Mouse (Mus musculus): ENCODE data around the gene Prpsap1.
"Not testable (repeated sequence)": the region's sequence is repeated elsewhere in the genome, so short reads cannot be mapped to it uniquely, and the experiment has no call there.

The Prpsap1 gene

DNA sequence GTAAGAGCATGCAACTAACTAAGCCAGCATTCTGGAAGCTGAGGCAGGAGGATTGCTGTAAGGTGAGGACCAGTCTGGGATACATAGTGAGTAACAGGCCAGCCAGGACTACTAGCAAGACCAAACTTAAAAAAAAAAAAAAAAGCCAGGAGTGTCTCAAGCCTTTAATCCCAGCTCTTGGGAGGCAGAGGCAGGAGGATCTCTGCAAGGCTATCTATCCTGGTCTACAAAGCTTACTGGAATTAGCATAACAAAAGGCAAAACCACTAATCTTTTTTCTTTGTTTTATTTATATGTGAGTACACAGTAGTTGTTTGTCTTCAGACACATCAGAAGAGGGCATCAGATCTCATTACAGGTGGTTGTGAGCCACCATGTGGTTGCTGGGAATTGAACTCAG lies 5.8 kb downstream of the Prpsap1 start:
- DNase-seq (ENCODE audit: low spot score), result no peak

DNA sequence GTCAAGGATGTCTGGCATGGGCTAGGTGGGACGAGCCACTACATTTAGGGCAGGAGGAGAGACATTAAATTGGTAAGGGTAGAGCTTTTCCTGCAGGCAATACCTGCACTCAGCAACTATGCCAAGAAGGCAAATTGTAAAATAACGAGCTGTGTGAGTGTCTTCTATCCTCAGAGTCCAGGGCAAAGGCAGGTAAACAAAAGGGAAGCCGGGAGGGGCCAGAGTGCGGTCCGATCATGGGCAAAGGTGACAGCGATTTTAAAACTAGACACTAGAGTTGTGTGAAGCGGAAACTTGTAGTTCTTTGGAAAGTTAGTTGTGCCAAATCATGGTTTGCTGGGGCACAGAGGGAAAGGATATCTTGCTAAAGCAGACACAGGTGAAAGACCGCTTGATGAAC lies 9.7 kb downstream of the Prpsap1 start:
- no peak for DNase-seq (ENCODE audit: low spot score)

DNA sequence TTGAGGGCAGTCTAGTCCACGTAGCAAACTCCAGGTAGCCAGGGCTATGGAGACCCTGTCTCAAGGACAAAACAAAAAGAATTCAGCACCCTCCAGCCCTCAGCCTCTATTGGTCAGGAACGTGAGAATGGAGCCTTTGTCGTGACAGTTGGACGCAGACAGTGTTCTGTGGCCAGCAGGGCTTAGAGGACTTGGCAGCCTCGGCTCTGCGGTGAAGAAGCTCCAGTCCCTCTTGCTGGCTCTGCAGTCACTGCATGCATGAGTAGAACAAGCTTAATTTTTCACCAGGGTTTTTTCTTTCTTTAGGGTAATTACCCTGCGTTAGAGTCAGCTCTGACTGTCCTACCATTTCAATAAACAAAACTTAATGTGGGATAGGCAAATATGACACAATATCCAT lies 12.2 kb downstream of the Prpsap1 start:
- peak; percentile 27 for DNase-seq (ENCODE audit: low spot score)

DNA sequence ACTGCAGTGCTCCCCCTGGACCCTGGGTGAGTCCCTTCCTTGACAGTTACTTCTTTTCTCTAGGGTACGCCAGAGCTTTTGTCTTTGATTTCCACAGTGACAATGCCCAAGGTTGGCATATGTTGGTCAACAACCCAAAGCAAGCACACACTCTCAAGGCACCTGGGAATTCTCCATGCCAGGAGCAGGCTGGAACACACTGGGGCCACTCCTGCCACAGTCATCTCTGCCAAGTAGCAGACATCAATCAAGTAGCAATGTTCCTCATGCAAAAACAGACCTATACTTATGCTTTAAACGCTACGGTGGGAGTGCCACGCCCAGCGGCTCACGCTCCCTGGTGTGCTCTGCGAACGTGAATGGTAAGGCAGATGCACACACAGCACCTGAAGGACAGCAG lies 13.0 kb downstream of the Prpsap1 start:
- DNase-seq (ENCODE audit: low spot score), result no peak

DNA sequence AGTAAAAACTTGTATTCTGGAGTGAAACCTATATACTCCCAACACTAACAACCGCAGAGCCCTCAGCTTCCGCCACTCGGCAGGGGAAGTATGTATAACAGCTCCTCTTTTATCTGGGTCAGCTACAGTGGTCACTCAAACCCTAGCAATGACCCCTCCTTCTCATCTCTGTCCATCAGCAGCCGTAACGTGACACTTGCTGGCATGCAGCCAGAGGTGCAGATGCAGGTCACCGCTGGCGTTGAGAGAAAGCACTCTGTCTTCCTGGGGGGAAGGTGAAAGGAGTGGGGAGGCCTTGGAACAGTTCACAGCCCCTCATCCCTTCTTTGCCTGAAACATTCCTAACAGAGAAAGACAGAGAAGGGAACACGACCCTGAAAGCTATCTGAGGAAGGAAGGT lies 14.2 kb downstream of the Prpsap1 start:
- DNase-seq (ENCODE audit: low spot score), result no peak

DNA sequence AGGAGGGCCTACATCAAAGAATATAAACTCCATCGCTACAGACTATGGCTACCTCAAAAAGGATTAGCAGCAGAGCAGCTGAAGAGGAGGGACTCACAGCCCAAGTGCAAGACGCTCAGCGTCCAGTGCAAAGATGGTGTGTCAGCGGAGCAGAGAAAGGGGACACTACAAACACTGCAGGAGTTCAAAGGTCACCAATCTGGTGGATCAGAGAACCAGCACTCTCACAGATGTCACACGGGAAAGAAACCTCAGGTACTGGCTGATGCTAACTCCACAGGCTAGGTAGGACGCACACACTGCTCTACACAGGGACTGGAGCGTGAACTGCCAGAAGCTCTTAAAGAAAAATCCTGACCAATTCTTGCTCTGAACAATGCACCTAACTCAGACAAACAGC lies 15.0 kb downstream of the Prpsap1 start:
- no peak for DNase-seq (ENCODE audit: low spot score)

DNA sequence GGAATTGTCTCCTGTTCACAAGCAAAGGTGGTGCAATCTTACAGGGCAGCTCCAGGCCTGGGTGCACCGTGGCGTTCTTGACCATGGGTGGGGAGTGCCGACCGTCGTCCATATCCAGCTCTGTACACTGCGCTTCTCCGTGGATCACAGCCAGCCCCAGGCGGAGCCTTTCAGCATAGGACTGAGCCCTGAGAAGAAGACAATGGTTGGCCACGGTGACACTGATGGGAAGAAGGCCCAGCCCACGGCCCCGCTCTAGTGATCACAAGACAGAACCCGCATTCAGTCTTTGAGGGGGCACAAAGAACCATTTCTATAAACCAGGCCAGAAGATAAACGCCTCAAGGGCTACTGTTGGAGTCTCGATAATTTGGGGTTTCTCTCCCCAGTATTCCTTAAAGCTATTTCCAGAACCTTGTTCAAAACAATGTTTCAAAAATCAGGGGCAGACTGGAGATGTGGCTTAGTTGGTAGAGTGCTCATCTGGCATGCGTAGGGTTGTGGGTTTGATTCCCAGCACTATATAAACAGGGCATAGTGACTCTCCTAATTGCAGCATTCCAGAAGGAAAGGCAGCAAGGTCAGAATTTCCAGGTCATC lies 16.7 kb downstream of the Prpsap1 start:
- peak; percentile 22 for DNase-seq (ENCODE audit: low spot score)

DNA sequence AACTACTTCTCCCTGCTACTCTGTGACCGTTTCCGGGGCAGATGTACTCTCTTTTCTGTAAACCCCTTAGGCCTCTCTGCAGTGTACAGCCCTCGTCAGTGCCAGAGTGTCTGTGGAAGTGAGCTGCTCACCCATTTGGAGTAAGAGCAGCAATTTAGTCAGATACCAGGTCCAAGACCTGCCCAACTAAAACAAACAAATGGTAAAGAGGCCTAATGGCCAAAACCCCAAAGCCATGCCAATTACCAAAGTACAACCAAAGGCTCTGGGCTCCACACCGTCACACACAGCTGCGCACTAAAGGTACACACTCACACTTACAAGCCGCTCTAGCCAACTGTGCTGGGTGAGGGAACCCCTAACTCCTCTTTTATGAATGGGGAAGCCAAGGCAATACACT lies 17.3 kb downstream of the Prpsap1 start:
- no peak for DNase-seq (ENCODE audit: low spot score)

DNA sequence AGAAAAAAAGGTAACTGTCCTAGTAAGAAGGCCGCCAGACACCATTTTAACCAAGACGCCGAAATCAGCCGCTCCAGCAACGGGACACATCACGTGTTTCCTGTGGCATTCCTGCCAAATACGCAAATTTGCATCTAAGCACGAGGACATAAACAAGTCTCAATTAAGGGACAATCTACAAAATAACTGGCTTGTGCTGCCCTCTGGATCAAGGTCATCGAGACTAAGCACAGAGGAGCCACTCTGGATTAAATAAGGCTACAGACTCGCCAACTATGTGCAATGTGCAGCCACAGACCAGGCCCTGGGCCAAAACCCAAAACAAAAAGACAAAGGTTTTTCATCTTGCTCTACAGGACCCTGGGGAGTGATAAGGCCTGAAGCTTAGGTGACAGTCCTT lies 18.0 kb downstream of the Prpsap1 start:
- DNase-seq (ENCODE audit: low spot score), result no peak

DNA sequence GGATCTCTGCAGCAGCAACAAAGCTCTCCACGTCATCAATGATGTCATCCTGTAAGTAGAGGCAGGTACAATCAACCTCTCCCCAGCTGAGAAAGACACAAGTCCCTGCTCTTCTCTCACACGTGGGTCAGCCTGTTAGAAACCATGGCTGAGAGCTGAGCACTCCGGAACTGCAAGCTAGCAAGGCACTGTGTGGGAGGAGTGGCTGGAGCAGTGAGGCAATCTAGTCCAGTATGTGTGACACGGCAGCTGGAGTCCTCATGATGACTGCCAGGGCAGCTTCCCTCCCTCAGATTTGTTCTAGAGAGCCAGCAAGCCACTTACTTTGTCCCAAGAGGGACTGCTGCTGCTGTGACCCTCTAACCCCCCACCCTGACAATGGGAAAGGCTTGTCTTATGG lies 21.7 kb downstream of the Prpsap1 start:
- DNase-seq (ENCODE audit: low spot score), result no peak

DNA sequence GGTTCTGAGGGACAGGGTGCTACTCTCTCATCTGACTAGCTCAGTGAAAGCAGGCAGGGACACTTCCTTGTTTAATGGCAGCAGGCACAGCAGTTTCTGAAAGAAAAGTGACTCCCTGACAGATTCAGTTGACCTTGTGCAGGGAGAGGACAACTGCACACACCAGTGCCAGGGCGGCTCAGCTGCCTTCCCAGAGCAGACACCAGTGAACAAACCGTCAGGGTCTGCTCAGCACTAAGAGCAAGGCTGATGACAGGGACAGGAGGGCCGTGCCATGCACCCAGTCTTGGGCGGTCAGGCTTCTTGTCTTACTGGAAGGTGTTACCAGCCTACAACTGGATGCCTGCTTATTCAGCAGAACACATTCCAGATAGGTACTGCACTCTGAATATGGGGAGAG lies 23.1 kb downstream of the Prpsap1 start:
- no peak for DNase-seq (ENCODE audit: low spot score)

DNA sequence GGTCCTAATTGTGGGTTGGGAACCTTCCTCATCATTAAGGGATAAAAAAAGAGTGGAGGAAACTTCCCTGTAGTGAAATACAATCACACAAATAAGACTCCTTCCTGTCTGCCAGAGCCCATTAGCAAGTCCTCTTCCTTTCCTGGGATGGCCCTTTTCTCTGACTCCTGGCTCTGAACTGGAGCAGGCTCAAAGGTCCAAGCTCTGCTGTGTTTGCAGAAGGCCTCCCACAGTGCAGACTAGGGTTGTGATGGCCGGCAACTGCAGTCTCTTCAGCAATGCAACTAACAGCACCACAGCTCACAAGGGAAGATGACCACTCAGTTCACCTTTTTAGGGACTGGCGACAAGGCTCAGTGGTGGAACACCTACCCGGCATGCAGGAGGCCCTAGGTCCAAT lies 23.8 kb downstream of the Prpsap1 start:
- no peak for DNase-seq (ENCODE audit: low spot score)

DNA sequence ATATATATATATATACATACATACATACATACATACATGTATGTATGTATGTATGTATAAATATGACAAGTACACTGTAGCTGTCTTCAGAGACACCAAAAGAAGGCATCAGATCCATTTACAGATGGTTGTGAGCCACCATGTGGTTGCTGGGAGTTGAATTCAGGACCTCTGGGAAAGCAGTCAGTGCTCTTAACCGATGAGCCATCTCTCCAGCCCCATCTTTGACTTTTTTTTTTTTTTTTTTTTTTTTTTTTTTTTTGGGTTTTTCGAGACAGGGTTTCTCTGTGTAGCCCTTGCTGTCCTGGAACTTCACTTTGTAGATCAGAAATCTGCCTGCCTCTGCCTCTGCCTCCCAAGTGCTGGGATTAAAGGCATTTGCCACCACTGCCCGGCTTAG lies 25.7 kb downstream of the Prpsap1 start:
- not testable (repeated sequence) for DNase-seq (ENCODE audit: low spot score)

DNA sequence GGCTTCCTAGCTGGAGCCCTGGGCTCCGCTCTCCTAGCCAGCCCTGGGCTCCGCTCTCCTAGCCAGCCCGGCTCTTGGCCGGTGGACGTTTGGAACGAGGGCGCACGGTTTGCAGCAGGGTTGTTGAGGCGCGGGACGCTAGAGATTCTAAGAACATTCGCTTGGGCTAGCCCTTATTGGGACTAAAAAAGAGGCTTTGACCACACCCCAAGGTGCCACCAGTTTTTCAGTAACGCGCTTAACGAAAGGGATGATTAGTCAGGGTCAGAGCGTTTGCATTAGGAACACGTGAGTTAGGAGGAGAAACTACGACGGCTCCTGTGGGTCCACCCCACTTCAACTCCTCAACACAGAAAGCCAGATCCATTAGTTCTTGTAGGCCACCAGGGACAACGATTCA lies 27.9 kb downstream of the Prpsap1 start, which contains the start of gene Qrich2:
Gene Qrich2 (minus strand): TSS at position 101 of the 400 bp plus-strand sequence.
- no peak for DNase-seq (ENCODE audit: low spot score)

DNA sequence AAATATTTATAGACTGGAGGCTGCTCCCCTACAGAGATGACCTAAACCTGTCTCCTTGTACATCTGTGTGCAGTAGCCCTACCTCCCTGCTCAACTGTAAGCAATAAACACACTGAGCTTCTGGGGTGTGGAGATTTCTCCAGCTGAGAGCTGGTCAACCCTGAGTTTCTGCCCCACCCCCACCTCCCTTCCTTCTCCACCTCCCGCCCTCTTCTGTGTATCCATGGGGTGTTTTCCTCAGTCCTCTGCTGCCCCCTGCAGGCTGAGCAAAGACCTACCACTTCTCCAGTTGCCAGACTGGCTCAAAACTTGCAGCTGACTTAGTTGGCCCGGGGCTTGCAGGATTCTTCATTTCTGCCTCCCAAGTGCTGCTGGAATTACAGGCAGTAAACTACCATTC lies 30.2 kb downstream of the Prpsap1 start:
- DNase-seq (ENCODE audit: low spot score), result peak; percentile 82

DNA sequence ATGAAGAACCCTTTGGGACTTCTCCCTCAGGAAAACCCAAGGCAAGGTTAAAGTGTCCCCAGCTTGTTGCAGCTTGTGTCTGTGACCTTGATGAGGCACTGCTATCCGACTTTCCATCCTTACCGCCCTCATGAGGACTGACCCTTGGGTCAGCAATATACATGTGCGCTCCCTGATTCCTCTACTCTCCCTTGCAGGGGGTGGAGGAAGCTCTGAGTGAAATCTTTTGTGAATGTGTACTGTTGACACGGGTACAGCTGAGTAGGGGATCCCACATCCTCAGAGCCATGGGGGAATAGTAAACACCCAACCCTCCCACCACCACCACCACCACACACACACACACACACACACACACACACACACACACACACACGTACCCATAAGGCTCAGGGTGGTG lies 30.7 kb downstream of the Prpsap1 start:
- DNase-seq (ENCODE audit: low spot score), result no peak

DNA sequence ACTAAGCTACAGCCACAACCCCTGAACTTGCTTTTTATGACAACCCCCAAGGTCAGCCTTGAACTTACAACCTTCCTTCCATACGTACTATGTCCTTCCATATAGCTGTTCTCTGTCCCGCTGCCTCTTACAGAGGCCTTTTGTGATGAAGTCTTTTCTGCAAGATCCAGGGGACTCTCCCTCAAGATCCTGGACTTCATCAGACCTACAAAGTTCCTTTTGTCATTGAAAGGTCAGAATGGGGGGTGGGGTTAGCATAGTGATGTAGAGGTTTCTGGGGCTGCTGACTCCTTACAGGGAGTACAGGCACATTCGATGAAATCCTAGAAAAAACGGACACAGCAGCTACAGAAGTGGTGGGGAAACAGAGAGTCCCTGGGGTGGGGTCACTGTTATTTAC lies 34.2 kb downstream of the Prpsap1 start:
- DNase-seq (ENCODE audit: low spot score), result no peak

DNA sequence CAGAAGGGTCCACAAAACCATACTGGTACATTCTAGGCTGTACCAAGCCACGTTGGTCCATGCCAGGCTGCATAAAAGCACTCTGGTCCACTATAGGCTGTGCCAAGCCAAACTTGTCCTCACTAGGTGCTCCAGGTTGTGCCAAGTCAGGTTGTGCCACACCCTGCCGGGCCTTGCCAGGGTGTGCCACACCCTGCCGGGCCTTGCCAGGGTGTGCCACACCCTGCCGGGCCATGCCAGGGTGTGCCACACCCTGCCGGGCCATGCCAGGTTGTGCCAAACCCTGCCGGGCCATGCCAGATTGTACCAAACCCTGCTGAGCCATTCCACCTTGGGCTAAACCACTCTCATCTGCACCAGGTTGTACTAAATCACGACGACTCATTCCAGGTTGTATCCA lies 37.8 kb downstream of the Prpsap1 start:
- DNase-seq (ENCODE audit: low spot score), result no peak

DNA sequence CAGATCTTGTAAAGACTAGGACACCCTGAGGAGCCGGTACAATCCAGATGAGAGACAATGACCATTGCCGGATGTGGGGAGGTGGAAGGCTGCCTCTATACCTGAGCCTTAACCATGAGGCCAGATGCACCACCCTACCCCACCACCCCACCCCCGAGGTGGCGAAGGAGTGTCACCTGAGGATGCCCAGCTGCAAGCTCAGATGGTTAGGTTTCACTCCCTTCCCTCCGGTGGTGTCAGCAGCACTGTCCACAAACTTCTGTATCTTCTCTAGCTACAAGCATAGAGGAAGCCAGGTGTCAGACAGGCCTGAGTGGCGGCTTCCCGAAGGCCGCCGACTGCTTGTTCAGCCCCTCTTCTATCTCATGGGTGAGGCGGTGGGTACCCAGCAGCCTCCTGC lies 40.1 kb downstream of the Prpsap1 start:
- DNase-seq (ENCODE audit: low spot score), result no peak

DNA sequence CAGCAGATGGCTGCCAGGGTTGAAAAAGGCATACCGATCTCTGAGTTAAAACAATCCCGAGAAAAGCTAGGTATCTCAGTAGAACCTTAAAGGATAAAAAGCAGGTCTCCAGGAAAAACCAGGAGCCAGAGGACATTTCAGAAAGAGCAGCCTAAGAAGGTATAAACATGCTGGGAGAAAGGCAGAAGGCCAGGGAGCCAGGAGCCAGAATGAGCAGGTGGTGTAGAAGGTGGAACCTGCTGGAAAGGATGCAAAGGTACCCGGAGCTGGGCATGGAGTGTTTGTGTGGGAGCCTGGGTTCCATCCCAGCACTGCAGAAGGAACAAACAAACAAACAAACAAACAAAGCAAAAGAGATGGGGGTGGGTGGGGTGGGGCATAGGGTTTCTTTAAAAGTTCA lies 44.7 kb downstream of the Prpsap1 start:
- no peak for DNase-seq (ENCODE audit: low spot score)

DNA sequence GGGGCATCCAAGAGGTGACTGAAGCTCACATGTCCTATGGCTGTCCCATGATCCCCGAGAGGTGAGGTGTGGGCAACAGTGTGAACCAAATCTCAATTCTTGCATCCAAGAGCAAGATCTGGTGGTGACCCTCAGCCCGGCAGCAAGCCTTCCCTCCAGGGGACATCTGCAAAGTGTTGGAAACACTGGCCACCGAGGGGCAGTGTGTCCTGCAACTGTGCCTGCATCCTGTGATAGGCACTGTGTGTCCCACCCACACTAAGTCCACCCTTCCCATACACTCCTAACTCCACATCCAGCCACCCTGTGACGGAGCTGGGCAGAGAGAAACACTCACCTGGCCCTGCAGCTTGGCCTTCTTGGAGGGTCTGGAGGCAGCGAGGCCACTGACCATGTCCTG lies 46.2 kb downstream of the Prpsap1 start:
- no peak for DNase-seq (ENCODE audit: low spot score)

DNA sequence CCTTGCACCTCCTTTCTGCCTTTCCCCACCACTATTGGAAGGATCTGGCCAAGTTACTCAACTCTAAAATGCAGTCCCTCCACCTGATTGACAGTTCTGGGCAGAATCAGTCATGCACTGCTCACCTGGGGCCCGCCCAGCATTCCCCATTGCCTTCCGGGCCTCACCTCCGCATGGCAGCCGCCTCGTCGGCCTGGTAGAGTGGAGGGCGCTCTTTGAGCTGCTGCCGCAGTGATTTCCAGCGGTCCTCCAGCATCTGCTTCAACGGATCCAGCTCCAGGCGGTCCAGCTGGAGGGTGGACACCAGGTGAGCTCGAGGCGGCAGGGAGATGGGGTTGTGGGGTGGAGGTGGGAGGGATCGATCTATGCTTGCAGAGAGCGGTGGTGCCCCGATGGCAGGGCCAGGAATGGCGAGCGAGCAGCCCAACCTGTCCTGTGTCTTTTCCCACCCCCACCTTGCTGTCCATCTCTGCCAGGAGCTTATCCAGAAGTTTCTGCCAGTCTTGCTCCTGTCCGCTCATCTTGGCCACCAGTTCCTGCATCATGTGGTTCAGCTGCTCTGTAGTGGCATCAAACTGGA lies 47.6 kb downstream of the Prpsap1 start:
- DNase-seq (ENCODE audit: low spot score), result no peak

DNA sequence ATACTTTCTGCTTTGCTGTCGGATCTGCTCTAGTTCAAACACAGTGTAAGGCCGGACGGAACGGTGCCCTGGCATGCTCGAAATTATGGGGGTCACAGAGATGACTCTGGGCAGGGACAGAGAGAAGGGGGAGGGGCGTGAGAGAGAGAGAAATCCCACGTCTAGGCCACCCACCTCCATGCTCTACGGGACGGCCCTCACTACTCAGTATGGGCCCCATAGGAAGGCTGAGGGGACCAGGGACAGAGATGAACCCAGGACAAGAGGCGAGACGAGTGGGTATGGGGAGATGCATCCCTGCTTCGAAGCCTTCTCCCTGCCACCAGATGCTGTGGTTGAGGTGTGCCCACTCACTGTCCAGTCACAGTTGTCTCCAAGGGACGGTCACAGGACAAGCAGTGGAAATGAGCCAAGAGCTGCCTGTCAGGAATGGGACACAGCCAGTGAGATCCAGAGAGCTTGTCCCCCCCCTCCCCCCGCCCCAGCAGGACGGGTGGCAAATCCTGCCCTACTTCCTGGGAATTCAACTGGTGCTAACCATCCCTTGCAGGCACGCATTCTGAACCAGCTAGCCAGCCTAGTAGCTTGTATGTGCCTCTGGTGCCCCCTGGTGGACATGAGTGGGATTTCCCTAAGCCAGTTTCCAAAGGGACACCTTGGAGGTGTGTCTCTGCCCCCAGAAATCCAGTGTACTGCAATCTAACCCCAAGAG lies 48.2 kb downstream of the Prpsap1 start:
- peak; percentile 95 for DNase-seq (ENCODE audit: low spot score)

DNA sequence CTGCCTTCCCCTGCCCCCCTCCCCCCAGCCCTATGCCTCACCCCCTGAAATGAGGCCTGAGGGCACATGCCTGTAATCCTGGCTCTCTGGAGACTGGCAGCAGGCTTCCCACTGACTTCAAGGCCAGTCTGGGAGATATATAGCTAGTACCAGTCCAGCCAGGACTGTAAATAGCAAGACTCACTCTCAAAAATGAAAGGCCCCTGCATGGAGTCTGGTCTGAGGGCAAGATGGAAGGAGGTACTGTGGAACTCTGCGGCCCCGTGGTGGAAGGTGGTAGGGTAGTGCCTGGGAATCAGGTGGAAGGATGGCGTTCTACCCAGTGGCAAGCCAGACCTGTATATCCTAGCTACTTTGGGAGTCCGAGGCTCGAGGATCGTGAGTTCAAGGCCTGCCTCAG lies 50.1 kb downstream of the Prpsap1 start:
- DNase-seq (ENCODE audit: low spot score), result no peak

Measured in layer of hippocampus, adult 11-12 months (tissue).